Mouse (Mus musculus): Measurements from ENCODE around the gene Ambra1.

- TF ChIP-seq POLR2A (IDR thresholded peaks at IDR 0.05; ENCODE audit: insufficient read depth, low read depth, low read length), result no peak
- TF ChIP-seq EP300 (IDR thresholded peaks at IDR 0.05; ENCODE audit: insufficient read depth, low read depth, low read length), result no peak
Measured at GRCm38 (mm10) chr2:91932160-91932711, 202.3 kb downstream of the Ambra1 start, which contains the start of gene Mdk.

Data from heart, adult 2 months (tissue).